Mouse (Mus musculus): ENCODE results near the gene Spout1. TPM values are rescaled to one million over a fixed set of nuclear protein-coding genes. Genes with fewer than 3 reads are reported as not detected.
"Not testable (repeated sequence)": the region's sequence is repeated elsewhere in the genome, so short reads cannot be mapped to it uniquely, and the experiment has no call there.

Gene Spout1
- polyA plus RNA-seq, 1 experiment from 2014 or later = 72.0 TPM

- Histone ChIP-seq H3K27me3 (ENCODE audit: insufficient read depth, poor library complexity, severe bottlenecking) (no peaks in the 10 kb centered on the region), H3K36me3 (peaks cover 35% of the 10 kb centered on the region), H3K4me1 (peaks cover 24% of the 10 kb centered on the region), H3K4me3 (peak overlapping the region; percentile 88), H3K27ac (peak overlapping the region; percentile 92), H3K9me3 (no peaks in the 10 kb centered on the region)
- 73% methylated on average over 10 of the region's 10 CpGs for WGBS
- no peak for DNase-seq (ENCODE audit: low spot score)
Observed at GRCm38 (mm10) chr2:30134928-30135620, 43.2 kb downstream of the Spout1 start.

GRCm38 (mm10) chr2:30134378-30134711, 43.9 kb downstream of the Spout1 start:
- no peak for DNase-seq (ENCODE audit: low spot score)
- peaks cover 24% of the 10 kb centered on the region for H3K4me1 ChIP-seq
- H3K27me3 ChIP-seq (ENCODE audit: insufficient read depth, poor library complexity, severe bottlenecking) = no peaks in the 10 kb centered on the region
- H3K36me3 ChIP-seq = peaks cover 33% of the 10 kb centered on the region
- peak overlapping the region; percentile 88 for H3K4me3 ChIP-seq
- peak overlapping the region; percentile 92 for H3K27ac ChIP-seq
- WGBS = 25% methylated on average over 6 of the region's 6 CpGs
- no peaks in the 10 kb centered on the region for H3K9me3 ChIP-seq

- Histone ChIP-seq H3K9me3 (no peaks in the 10 kb centered on the region), H3K27me3 (ENCODE audit: insufficient read depth, poor library complexity, severe bottlenecking) (no peaks in the 10 kb centered on the region), H3K4me1 (peaks cover 24% of the 10 kb centered on the region), H3K36me3 (peaks cover 33% of the 10 kb centered on the region), H3K27ac (peak within 1 kb of the TSS; percentile 92), H3K4me3 (peak within 1 kb of the TSS; percentile 88)
- WGBS = under 1% methylated on average over 46 of the region's 46 CpGs
- peak; percentile 99 for DNase-seq (ENCODE audit: low spot score)
Observed at GRCm38 (mm10) chr2:30133613-30134377, 44.5 kb downstream of the Spout1 start, which contains the start of gene Tbc1d13. Tbc1d13 (plus strand) TSS chr2:30133746.

GRCm38 (mm10) chr2:30132801-30133612, 45.3 kb downstream of the Spout1 start:
- DNase-seq (ENCODE audit: low spot score) = no peak
- H3K27me3 ChIP-seq (ENCODE audit: insufficient read depth, poor library complexity, severe bottlenecking) = no peaks in the 10 kb centered on the region
- H3K4me1 ChIP-seq = peaks cover 24% of the 10 kb centered on the region
- peak overlapping the region; percentile 88 for H3K4me3 ChIP-seq
- WGBS = 23% methylated on average over 16 of the region's 16 CpGs
- H3K36me3 ChIP-seq = peaks cover 28% of the 10 kb centered on the region
- no peaks in the 10 kb centered on the region for H3K9me3 ChIP-seq
- H3K27ac ChIP-seq = peak overlapping the region; percentile 92

GRCm38 (mm10) chr2:30131240-30131639, 47.0 kb downstream of the Spout1 start:
- 67% methylated on average over 5 of the region's 5 CpGs for WGBS
- Histone ChIP-seq H3K36me3 (peaks cover 11% of the 10 kb centered on the region), H3K4me1 (peaks cover 24% of the 10 kb centered on the region)
- H3K27ac ChIP-seq; H3K9me3 ChIP-seq; H3K27me3 ChIP-seq (ENCODE audit: insufficient read depth, poor library complexity, severe bottlenecking); DNase-seq (ENCODE audit: low spot score); H3K4me3 ChIP-seq: not testable (repeated sequence)

GRCm38 (mm10) chr2:30130156-30130555, 48.1 kb downstream of the Spout1 start:
- Histone ChIP-seq H3K9me3 (no peaks in the 10 kb centered on the region), H3K27me3 (ENCODE audit: insufficient read depth, poor library complexity, severe bottlenecking) (no peaks in the 10 kb centered on the region), H3K36me3 (peaks cover under 1% of the 10 kb centered on the region; the same call in 1 of the 2 replicates), H3K27ac (no peak overlapping the region), H3K4me3 (no peak overlapping the region), H3K4me1 (peaks cover 21% of the 10 kb centered on the region)
- 79% methylated on average over 4 of the region's 4 CpGs for WGBS
- no peak for DNase-seq (ENCODE audit: low spot score)

GRCm38 (mm10) chr2:30128789-30129188, 49.5 kb downstream of the Spout1 start:
- Histone ChIP-seq H3K36me3 (no peaks in the 10 kb centered on the region), H3K4me1 (peaks cover 13% of the 10 kb centered on the region), H3K27me3 (ENCODE audit: insufficient read depth, poor library complexity, severe bottlenecking) (no peaks in the 10 kb centered on the region), H3K27ac (no peak overlapping the region), H3K4me3 (no peak overlapping the region), H3K9me3 (no peaks in the 10 kb centered on the region)
- 28% methylated on average over 2 of the region's 2 CpGs for WGBS
- DNase-seq (ENCODE audit: low spot score) = no peak

GRCm38 (mm10) chr2:30124472-30125274, 53.6 kb downstream of the Spout1 start, which contains the start of gene Zer1:
Zer1 (minus strand) TSS chr2:30124585.
- Histone ChIP-seq H3K9me3 (no peaks in the 10 kb centered on the region), H3K36me3 (0 out of 2 replicates have a peak, but pooled peaks cover 4% of the 10 kb centered on the region), H3K27ac (peak within 1 kb of the TSS; percentile 97), H3K4me3 (peak within 1 kb of the TSS; percentile 92), H3K4me1 (peaks cover 20% of the 10 kb centered on the region), H3K27me3 (ENCODE audit: insufficient read depth, poor library complexity, severe bottlenecking) (no peaks in the 10 kb centered on the region)
- DNase-seq (ENCODE audit: low spot score) = peak; percentile 98
- 11% methylated on average over 31 of the region's 31 CpGs for WGBS

GRCm38 (mm10) chr2:30123729-30124471, 54.4 kb downstream of the Spout1 start:
- Histone ChIP-seq H3K27ac (peak overlapping the region; percentile 97), H3K9me3 (no peaks in the 10 kb centered on the region), H3K36me3 (0 out of 2 replicates have a peak, but pooled peaks cover 8% of the 10 kb centered on the region), H3K27me3 (ENCODE audit: insufficient read depth, poor library complexity, severe bottlenecking) (no peaks in the 10 kb centered on the region), H3K4me1 (peaks cover 28% of the 10 kb centered on the region), H3K4me3 (peak overlapping the region; percentile 92)
- WGBS = 1% methylated on average over 44 of the region's 44 CpGs
- DNase-seq (ENCODE audit: low spot score) = no peak
